Mouse (Mus musculus) thymus, adult 18-20 months (tissue): ENCODE data around the gene Olfr49.

ENCODE experiments used
- DNase-seq, 2 experiments: peaks; one replicate each; pipeline ENCODE4 v3.0.0; 2022; ENCODE audit warnings: mixed read lengths in 2 of 2

Olfr49 gene

DNA sequence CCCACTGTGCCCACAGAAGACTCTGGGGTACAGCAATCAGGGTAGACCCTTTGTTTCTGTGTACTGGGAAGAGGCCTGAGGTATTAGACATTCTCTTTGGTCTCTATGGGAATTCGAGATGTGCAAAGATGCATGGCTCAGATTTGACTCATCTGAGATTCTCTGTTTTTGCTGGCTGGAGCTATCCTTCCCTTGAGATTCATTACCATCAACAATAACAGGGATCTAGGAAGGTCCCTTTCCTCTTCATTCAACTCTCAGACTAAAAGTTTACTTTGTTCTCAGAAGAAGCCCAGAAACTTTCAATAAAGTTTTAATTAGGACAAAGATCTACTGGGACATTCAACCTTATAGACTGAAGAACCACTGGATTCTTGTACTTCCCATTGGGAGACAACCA, at the start of gene Olfr49:
Olfr49 (minus strand) TSS at position 101 of the 400 bp plus-strand sequence.
- DNase-seq: no peak

DNA sequence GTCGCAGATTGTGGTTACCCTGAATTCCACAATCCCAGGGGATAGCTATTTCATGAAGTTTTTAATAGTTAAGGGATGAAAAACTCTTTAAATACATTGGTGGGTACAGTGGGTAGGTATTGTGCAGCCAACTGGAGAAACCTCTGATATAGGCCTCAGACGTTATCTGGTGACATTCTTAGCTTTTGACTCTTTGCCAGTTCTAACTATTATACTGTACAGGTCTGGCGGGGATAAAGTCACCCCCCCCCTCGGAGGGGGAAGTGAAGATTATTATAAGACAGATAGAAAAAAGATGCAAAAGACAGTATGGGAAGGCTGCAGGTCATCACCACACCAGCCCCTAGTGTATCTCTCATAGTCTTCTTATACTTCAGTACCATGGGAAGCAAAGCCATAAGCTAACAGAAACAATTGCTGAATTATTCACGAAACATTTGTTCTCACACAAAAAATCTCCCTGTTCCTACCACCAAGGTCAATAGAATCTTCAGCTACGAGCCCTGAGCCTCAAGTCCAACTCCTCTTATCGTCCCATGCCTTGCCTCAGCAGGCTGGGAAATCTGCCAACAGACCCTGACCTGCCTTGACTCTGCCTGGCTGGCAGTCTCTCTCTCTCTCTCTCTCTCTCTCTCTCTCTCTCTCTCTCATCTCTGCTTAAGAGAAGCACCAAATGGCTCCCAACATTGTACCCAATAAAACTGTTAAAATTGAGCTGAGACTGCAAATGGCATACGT, 48.9 kb upstream of the Olfr49 start:
- no peak for DNase-seq

DNA sequence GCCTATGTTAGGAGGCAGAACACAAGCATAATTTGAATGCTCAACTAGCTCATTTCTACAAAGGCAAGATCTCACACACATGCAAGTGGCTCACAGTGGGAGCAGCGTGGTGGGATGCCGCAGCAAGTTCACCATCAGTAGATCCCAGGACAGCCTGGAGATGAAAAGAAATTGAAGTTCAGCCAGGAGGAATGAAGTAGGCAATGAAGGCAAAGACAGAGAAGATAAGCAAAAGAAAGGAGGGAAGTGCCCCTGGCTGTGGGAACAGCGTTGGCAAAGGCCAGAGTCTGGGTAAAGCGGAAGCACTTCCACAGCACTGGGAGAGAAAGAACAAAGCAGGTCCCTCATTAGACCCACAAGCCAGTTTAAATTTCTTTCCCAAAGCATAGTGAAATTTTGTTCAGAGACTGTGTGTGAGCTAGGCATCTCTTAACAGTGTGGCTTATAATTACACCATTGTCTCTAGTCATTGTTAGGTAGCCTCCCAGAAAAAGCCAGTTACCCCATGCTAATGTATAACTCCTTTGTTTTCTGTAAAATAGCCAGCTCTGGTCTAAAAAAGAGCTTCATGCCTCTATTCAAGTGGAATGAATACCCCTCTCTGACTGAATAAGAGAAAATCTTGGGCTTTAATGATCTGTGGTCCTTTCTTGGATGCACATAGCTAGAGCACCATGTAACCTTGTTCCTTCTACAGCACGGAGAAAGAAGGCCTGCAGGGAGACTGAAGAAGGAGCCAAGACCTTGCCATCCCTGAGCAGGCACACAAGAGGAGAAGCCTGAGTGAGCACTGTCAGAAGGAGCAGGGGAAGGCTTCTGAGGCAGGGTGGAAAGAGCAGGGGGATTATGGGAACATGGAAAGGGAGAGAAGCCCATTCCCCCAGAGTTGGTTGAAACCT, 47.7 kb upstream of the Olfr49 start:
- DNase-seq: no peak

GRCm38 (mm10) chr14:54331178-54331577, 46.4 kb upstream of the Olfr49 start:
- no peak for DNase-seq

GRCm38 (mm10) chr14:54329201-54329600, 44.5 kb upstream of the Olfr49 start:
- DNase-seq: no peak

- no peak for DNase-seq
These were observed 43.8 kb upstream of the Olfr49 start for GRCm38 (mm10) chr14:54328548-54328947.

DNA sequence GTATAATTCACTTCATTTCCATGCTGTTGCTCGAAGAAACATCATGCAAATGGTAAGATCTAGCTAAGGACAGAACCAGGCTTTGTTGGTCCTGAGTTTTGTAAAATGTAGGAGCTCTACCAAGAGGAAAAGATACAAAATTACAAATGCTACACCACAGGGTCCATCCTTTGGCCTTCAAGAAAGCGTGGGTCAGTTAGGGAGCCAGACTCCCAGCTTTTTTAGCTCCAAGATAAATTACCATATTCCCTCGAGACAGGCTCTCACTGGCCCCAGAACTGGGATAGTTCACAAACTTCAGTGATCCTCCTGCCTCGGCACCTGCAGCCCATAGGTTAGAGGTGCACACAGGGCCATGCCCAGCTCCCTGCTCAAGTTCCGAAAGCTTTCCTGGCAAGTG, 39.7 kb upstream of the Olfr49 start:
- no peak for DNase-seq

DNA sequence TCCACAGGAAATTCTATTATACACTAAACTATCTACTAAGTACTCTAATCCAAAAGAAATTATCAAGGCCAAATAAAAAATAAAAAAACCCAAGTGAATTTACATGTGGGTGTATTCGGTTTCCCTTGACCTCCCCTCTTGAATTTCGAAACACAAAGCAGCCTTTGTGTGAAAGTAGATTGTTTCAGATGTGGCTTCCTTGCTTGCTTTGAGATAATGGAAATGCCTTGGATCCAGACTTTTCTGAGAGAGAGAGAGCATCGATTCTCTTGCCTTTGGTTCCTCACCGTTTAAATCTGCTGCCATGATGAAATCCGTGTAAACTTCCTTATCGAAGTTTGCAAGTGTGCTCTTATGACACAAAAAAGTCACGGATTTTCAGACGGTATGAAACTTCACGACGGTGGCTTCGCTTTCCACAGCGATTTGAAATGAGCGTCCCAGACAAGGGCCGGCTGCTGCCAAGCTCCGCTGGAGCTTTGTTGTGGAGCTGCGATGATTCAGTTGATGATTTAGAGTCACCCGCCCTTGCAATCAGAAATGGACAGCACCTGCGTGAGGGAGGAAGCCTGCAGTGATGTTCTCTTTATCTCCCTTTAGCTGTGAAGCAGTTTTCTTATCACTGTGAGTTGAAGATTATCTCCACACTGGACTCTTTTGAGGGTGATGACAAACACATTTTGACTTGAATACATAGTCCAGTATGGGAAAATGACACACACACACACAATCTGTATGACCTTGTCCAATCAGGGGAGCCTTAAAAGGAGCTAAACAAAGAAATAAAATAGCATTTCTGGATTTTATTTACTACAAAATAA, 37.0 kb upstream of the Olfr49 start:
- DNase-seq: no peak

DNA sequence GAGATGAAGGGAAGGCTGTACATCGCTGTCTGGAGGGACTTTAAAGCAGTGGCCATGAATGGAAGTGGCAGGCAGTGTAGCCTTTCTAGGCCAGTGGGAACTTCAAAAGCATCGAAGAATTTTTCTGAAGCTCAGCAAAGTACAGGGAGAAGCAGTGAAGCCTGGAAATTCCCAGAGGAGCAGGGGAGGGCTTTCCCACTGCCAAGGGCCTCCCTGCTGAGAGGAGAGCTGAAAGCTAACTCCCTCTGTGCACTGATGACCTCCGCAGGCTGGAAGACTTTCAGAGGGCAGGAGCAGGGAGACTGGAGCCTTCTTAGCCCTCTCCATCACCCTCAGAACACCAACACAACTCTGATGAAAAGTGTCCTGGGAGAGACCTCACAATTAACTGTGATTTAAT, 27.0 kb upstream of the Olfr49 start:
- no peak for DNase-seq

GRCm38 (mm10) chr14:54300676-54301075, 15.9 kb upstream of the Olfr49 start:
- DNase-seq: no peak

- no peak for DNase-seq
These were observed 15.4 kb upstream of the Olfr49 start for GRCm38 (mm10) chr14:54300136-54300535.

DNA sequence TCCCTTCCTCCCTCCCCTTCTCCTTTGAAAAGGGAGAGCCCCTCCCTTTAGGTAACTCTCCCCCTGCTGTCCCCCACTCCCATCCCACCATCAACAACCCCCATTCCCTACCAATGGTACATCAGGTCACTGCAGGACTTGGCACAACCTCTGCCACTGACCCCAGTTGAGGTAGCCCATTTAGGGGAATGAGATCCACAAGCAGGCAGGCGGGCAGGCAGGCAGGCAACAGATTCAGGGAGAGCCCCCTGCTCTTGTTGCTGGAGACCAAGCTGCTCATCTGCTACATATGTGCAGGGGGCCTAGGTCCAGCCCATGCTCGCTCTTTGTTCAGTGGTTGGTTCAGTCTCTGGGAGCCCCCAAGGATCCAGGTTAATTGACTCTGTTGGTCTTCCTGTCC, 8.3 kb downstream of the Olfr49 start:
- no peak for DNase-seq

- DNase-seq: no peak
These were observed 12.0 kb downstream of the Olfr49 start for GRCm38 (mm10) chr14:54272696-54273095.

DNA sequence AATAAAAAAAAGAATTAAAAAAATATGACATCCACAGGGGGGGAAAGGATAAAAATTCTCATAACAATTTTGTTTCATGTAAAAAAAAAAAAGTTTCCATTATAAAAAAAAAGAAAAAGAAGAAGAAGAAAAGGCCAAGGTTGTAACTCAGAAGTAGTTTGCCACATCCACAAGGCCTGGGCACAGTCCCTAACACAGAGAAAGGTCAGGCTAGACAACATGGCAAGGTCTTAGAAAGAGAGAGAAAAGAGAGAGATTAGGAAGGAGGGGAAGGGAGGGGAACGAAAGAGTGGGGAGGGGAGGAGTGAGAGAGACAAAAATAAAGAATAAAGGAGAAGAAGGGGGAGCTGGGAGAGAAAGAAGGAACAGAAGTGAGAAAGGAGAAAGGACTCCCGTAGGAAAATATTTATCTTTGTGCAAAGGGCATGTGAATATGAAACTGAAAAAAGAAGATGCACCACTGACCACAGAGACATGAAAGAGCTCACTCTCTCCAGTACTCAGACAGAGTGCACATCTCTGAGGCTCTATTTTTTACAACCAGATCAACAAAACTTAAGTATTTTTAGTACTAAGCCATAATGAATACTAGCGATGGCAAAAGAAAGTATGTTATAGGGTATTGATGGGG, 12.6 kb downstream of the Olfr49 start:
- DNase-seq: no peak

- no peak for DNase-seq
These were observed 14.3 kb downstream of the Olfr49 start for GRCm38 (mm10) chr14:54270413-54270812.

- DNase-seq: no peak
These were observed 15.2 kb downstream of the Olfr49 start for GRCm38 (mm10) chr14:54269566-54269965.

DNA sequence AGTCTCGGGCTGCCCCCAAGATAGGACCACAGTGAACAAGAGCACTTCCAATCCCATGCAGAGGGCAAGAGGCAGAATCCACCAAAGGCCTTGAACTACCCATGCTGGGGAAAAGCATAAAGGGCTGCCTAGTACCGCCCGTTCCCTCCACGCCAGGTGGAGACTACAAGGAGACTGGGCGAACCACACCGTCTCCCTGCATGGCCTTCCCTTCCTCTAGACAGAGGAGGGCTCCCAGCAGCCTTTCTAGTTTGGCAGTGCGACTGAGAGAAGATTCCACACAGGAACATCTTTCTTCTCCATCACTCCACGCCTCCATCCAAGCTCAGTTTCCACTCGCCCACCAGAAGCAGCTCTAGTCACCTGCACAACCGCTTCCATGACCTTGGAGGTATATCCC, 16.8 kb downstream of the Olfr49 start:
- DNase-seq: no peak

- DNase-seq: no peak
These were observed 18.8 kb downstream of the Olfr49 start for GRCm38 (mm10) chr14:54265951-54266350.

DNA sequence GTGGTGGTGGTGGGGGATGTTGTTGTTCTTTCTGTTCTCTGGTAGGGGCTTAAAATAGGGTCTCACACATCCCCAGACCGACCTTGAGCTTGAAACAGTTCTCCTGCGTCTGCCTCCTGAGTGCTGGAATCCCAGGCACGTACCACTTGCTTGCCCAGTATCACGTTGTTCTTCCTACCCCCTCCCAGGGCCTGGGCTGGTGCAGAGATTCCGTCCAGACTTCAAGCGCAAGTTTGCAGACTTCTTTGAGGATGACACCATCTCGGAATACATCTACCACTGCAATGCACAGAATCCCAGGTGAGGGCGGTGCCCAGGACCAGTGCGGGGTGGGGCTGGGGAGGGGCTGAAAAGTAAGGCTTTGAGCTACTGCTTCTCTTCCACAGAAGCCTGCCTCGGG, 19.6 kb downstream of the Olfr49 start:
- DNase-seq: no peak

DNA sequence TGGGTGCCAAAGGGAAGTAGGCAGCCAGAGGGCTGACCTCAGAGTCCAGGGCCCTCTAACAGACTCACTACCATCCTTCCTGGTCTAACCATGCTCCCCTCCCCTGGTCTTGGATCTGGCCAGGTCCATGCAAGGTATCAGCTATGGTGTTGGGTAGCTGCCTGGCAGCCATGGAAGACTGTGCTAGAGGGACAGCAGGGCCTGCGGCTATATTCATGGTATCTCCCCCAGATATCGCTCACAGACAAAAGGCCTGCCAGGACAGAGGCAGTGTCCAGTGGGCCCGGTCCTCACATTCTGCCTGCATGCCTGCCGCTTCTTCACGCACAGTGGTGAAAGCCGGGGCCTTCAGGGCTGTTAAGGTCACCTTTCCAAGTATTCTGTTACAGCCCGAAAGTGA, 20.5 kb downstream of the Olfr49 start:
- no peak for DNase-seq

DNA sequence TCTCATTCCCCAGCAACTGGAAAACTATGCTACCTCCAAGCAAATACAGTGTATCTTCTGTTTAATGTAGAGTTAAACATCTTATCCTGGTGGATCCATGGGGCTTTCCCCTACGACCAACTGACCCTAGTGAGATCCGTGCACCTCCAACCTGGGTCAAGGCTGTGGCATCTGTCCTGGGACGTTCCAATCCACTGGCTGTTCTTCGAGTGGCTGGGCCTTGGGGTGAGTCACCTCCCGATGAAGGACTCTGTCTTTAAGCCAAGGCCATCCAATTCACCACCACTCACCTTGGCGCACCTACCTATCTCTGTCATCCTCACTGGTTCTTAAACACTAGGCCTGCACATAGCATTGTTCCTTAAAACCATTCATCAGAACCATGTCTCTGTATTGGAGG, 21.6 kb downstream of the Olfr49 start:
- no peak for DNase-seq

GRCm38 (mm10) chr14:54262622-54263021, 22.1 kb downstream of the Olfr49 start:
- DNase-seq: no peak

- no peak for DNase-seq
These were observed 23.4 kb downstream of the Olfr49 start for GRCm38 (mm10) chr14:54261386-54261785.
